ENCODE assay signal across 13 mouse cellular contexts in genomic region chr13:60305028-60305810, GRCm38 (mm10).
"Had no signal": no experiment of that assay in that cellular context is flagged by ENCODE, and none has a peak within 500 bp of the region (broad histone marks: within the 10 kb centered on the region; RNA-seq: fewer than 3 reads in every experiment).

No protein-coding gene starts in this region.

- H3K27ac ChIP-seq: left cerebral cortex, adult 2 months; limb, embryonic 10.5 days; liver, embryonic 15.5 days; neural tube, embryonic 12.5 days; stomach, embryonic 15.5 days had no signal

- H3K4me1 ChIP-seq: liver, embryonic 15.5 days had no signal

- H3K9ac ChIP-seq: liver, embryonic 15.5 days; lung, embryonic 14.5 days; neural tube, embryonic 12.5 days; stomach, embryonic 15.5 days had no signal

- H3K27me3 ChIP-seq: liver, embryonic 15.5 days; neural tube, embryonic 12.5 days; stomach, embryonic 15.5 days had no signal

- H3K4me3 ChIP-seq: left cerebral cortex, adult 2 months; limb, embryonic 10.5 days; liver, embryonic 15.5 days; myocyte; neural tube, embryonic 12.5 days; stomach, embryonic 15.5 days had no signal

- DNase-seq: kidney, adult 8-10 months; kidney, postnatal 25 days; lung, embryonic 14.5 days; midbrain, embryonic 14.5 days; right cerebral cortex, postnatal 14 days; thymus, postnatal 36 days had no signal

- H3K4me2 ChIP-seq: liver, embryonic 11.5 days; liver, embryonic 15.5 days; lung, embryonic 14.5 days; neural tube, embryonic 12.5 days; stomach, embryonic 15.5 days had no signal

- H3K36me3 ChIP-seq: limb, embryonic 10.5 days; liver, embryonic 15.5 days; neural tube, embryonic 12.5 days; stomach, embryonic 15.5 days had no signal

- H3K9me3 ChIP-seq: limb, embryonic 10.5 days; liver, embryonic 15.5 days; neural tube, embryonic 12.5 days; stomach, embryonic 15.5 days had no signal
